Mouse (Mus musculus): ENCODE data around the gene Fstl1.

DNA sequence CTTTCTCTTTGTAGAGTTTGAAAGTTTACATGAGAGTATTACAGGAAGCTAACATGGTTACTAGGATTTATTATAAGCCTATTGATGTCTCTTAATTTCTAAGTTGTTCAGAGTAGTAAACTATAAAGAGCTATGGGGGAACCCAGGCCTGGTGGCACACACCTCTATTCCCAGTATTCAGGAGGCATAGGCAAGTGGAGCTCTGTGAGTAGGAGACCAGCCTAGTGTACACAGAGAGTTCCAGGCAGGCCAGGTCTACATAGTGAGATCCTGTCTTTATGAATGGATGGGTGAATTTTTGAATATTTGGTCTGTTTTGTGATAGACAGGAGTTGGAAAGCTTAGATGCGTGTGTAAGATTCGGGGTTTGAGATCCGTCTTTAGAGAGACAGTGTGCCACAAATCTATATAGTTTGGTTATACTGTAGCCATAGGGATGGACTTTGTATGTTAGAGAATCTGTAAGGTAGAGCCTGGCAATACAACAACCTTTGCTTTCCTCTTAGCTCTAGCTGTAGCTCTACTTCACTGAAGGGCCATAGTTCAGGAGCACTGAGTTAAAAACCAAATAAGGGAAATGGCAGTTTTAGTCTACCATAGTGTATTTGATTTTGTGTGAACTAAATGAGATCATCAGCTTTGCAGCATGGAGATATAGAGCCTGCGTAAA, 103.2 kb downstream of the Fstl1 start:
- TF ChIP-seq ZC3H11A (IDR thresholded peaks at IDR 0.05; ENCODE audit: borderline replicate concordance, low read depth, low read length) (no peak), ZNF384 (IDR thresholded peaks at IDR 0.05; ENCODE audit: low read depth, low read length) (no peak)
